Mouse (Mus musculus) intestine, postnatal 0 days (tissue): ENCODE data around the gene Gal3st3. TPM values are rescaled to one million over a fixed set of nuclear protein-coding genes. Genes with fewer than 3 reads are reported as not detected.
A peak's percentile ranks its signal among the peaks of the same experiment; 100 is the strongest.

Experiments
- ATAC-seq: fragments of 200-750 bp; cut with Nextera tagmentation; 2 replicates; pipeline ENCODE4 v1.8.0; 2017; ENCODE audit warnings: mild to moderate bottlenecking, moderate TSS enrichment, moderate library complexity
- H3K27ac ChIP-seq: fragments of 300-500 bp; sonication (generic); 2 replicates; pipeline ENCODE4 v1.5.1; 2014; ENCODE audit warnings: mild to moderate bottlenecking, low read depth, low read length, moderate library complexity
- H3K27me3 ChIP-seq: fragments of 300-500 bp; sonication (generic); replicated peaks from 2 replicates; pipeline ENCODE4 v1.6.1; 2014; ENCODE audit warnings: low read length, mixed read lengths; ENCODE audit not compliant: control insufficient read depth, insufficient read depth
- H3K36me3 ChIP-seq: fragments of 300-500 bp; sonication (generic); 2 replicates; pipeline ENCODE4 v1.6.1; 2014; ENCODE audit warnings: mild to moderate bottlenecking, moderate library complexity; ENCODE audit not compliant: control insufficient read depth, insufficient read depth
- H3K4me1 ChIP-seq: fragments of 300-500 bp; sonication (generic); replicated peaks from 2 replicates; pipeline ENCODE4 v1.6.1; 2014; ENCODE audit warnings: antibody characterized with exemption, low read length, mixed read lengths; ENCODE audit not compliant: control insufficient read depth, insufficient read depth
- H3K4me2 ChIP-seq: fragments of 300-500 bp; sonication (generic); replicated peaks from 2 replicates; pipeline ENCODE4 v1.6.1; 2014; ENCODE audit warnings: low read depth, mild to moderate bottlenecking, moderate library complexity
- H3K4me3 ChIP-seq: fragments of 300-500 bp; sonication (generic); 2 replicates; pipeline ENCODE4 v1.5.1; 2014; ENCODE audit warnings: low read depth, low read length
- H3K9ac ChIP-seq: fragments of 300-500 bp; sonication (generic); 2 replicates; pipeline ENCODE4 v1.6.1; 2014; ENCODE audit warnings: mild to moderate bottlenecking, low read depth, low read length
- H3K9me3 ChIP-seq: fragments of 300-500 bp; sonication (generic); 2 replicates; pipeline ENCODE4 v1.6.1; 2016; ENCODE audit warnings: mixed run types; ENCODE audit not compliant: control insufficient read depth
- CTCF ChIP-seq: sonication (generic); IDR thresholded peaks from 2 replicates; pipeline ENCODE4 v1.5.1; 2016; ENCODE audit warnings: low read depth, mild to moderate bottlenecking, control low read depth, antibody characterized with exemption, moderate library complexity
- WGBS: fragments of 180-500 bp; shearing (Covaris S2); extraction: QIAGEN DNeasy Blood & Tissue Kit; methylation state at CpG from one replicate; pipeline ENCODE4 v1.1.7; 2014; 5-methylcytosine and 5-hydroxymethylcytosine counted together
- polyA plus RNA-seq: library from polyadenylated mRNA; unstranded; fragments of >200 nt; fragmentation: Nextera tagmentation; extraction: Ambion mirVana; gene quantifications from 2 replicates; pipeline ENCODE4 v1.2.1, GENCODE M21; 2015

The Gal3st3 gene
- polyA plus RNA-seq, 1 experiment from 2014 or later: 0.55 TPM

DNA sequence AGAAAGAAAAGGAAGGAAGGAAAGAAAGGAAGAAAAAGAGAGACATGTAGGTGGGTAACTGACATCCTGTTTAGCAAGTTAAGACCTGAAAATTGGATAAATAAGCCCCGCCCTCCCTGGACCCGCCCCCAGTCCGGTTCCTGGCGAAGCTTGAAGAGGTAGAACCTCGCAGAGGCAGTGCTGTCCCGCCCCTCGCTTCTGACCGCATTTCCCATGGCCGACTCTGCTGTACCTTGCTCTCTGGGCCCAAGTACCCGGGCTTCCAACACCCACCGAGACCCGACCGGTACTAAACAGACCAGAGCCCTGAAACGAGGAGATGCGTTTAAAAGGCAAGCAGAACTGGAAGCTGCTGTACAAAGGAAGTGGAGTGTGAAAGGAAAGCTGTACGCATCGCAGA, 25.7 kb downstream of the Gal3st3 start:
- no peaks in the 10 kb centered on the region for H3K27me3 ChIP-seq
- no peak for TF ChIP-seq CTCF
- ATAC-seq: no peak
- 0 out of 2 replicates have a peak overlapping the region, but pooled peaks have one; percentile 17 for H3K4me2 ChIP-seq
- no peak overlapping the region for H3K4me3 ChIP-seq
- no peaks in the 10 kb centered on the region for H3K9me3 ChIP-seq
- WGBS: 45% methylated on average over 17 of the region's 17 CpGs
- H3K36me3 ChIP-seq: no peaks in the 10 kb centered on the region
- H3K27ac ChIP-seq: no peak overlapping the region
- no peaks in the 10 kb centered on the region for H3K4me1 ChIP-seq
- no peak overlapping the region for H3K9ac ChIP-seq

DNA sequence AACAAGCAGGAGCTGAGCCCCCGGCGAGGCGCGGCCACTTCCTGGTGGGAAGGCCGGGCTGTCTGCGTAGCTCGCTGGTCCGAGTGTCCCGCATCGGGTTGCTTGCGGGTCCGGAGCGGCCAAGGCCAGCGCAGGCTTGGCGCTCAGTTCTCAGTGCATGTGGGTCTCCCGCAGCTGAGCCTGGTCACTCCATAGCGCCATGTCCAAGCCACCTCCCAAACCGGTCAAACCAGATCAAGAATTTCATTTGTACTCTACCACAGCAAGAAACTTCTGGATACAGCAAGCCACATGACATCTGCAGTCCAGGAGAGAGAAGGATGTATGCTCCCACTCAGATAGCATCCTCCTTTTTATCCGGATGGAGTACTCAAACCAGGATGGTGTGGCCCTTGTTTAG, 29.8 kb downstream of the Gal3st3 start:
- TF ChIP-seq CTCF: no peak

DNA sequence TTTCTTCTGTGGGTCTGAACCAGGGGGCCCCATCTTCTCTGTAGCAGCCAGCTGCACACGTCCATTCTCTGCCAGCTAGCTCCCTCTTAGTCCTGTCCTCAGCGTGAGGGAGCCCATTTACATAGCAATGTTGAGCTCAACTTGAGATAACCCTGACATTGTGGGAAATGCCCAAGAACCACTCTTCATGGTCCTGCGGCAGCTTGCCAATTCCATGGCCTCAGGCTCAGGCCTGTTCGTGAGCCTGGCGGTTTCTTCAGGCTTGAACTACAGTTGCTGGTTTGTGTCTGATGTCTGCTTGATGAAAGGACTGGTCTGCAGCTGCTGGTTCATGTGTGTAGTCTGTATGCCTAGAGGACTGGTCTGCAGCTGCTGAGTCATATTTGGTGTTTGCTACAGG, 36.6 kb downstream of the Gal3st3 start:
- H3K4me1 ChIP-seq: no peaks in the 10 kb centered on the region
- WGBS: 83% methylated on average over 5 of the region's 5 CpGs
- no peak overlapping the region for H3K4me2 ChIP-seq
- H3K27ac ChIP-seq: no peak overlapping the region
- ATAC-seq: no peak
- H3K36me3 ChIP-seq: no peaks in the 10 kb centered on the region
- no peaks in the 10 kb centered on the region for H3K9me3 ChIP-seq
- no peak for TF ChIP-seq CTCF
- H3K27me3 ChIP-seq: no peaks in the 10 kb centered on the region
- no peak overlapping the region for H3K4me3 ChIP-seq
- no peak overlapping the region for H3K9ac ChIP-seq

More for the DNA sequence above, 29.8 kb downstream of the Gal3st3 start:
- H3K27me3 ChIP-seq: no peaks in the 10 kb centered on the region
- H3K4me2 ChIP-seq: 0 out of 2 replicates have a peak overlapping the region, but pooled peaks have one; percentile 6
- WGBS: 58% methylated on average over 19 of the region's 19 CpGs
- H3K4me1 ChIP-seq: no peaks in the 10 kb centered on the region
- H3K9ac ChIP-seq: no peak overlapping the region
- H3K27ac ChIP-seq: no peak overlapping the region
- no peak for ATAC-seq
- no peak overlapping the region for H3K4me3 ChIP-seq
- H3K9me3 ChIP-seq: no peaks in the 10 kb centered on the region
- H3K36me3 ChIP-seq: no peaks in the 10 kb centered on the region

DNA sequence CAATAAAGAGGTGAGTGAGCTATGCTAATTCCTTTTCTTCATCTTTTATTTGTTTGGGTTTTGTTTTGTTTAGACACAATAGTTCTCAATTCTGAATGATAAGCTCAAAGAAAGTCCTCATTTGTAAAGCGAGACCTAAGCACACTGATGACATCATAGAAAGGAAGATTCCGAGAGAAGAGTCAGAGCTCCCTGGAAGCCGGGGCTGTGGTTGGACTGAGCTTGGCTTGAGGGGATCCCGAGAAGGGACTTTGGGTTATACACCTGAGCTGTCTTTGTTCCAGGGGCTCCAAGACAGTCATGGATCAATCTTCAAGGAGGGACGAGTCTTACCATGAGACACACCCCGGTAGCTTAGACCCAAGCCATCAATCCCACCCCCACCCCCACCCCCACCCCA, 37.3 kb downstream of the Gal3st3 start, which contains the start of gene Catsper1:
TSS of gene Catsper1 (plus strand) at position 301 of the 400 bp plus-strand sequence.
- no peak within 1 kb of the TSS for H3K9ac ChIP-seq
- WGBS: 93% methylated on average over 6 of the region's 6 CpGs
- TF ChIP-seq CTCF: no peak
- H3K4me1 ChIP-seq: no peaks in the 10 kb centered on the region
- H3K9me3 ChIP-seq: no peaks in the 10 kb centered on the region
- no peak for ATAC-seq
- no peaks in the 10 kb centered on the region for H3K27me3 ChIP-seq
- H3K27ac ChIP-seq: no peak within 1 kb of the TSS
- no peak within 1 kb of the TSS for H3K4me2 ChIP-seq
- no peak within 1 kb of the TSS for H3K4me3 ChIP-seq
- H3K36me3 ChIP-seq: no peaks in the 10 kb centered on the region

DNA sequence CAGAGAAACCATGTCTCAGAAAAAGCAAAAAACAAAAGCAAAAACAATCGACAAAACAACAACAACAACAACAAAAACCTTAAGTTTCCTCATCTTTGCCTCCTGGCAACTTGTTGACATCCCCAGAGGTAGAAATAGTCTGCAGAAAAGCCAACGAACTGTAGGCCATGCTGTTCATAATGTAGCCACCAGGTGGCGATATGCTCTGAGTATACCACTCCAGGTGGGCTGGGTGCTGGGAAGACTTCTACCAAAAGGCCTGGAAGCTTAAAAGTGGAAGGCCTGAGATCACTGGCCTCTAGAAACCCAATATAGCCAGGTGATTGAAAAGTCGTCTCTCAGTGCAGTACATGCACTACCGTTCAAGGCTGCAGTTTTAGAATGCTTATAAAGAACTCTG, 39.8 kb downstream of the Gal3st3 start:
- ATAC-seq: no peak
- TF ChIP-seq CTCF: peak; percentile 92
- WGBS: 18% methylated on average over 5 of the region's 5 CpGs

DNA sequence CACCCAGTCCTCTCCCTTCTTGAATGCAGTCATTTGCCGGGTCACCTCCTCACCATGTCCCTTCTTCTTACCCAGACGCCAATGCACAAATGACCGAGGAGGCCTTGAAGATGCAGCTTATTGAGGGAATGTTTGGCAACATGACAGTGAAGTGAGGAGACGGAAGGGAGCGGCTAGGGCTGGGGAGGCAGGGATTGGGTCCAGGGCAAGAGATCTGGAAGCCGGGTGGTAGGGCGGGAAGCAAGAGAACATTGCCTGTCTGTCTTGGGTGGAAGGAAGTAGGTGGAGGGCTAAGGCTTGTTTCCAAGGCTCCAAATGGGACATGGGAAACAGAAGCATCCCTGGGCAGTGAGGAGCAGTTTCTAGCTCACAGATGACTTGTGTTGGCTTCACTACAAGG, 43.2 kb downstream of the Gal3st3 start:
- H3K4me1 ChIP-seq: no peaks in the 10 kb centered on the region
- WGBS: 89% methylated on average over 7 of the region's 7 CpGs

More for the DNA sequence above, 39.8 kb downstream of the Gal3st3 start:
- no peaks in the 10 kb centered on the region for H3K36me3 ChIP-seq
- no peak overlapping the region for H3K4me2 ChIP-seq
- H3K4me1 ChIP-seq: no peaks in the 10 kb centered on the region
- no peaks in the 10 kb centered on the region for H3K9me3 ChIP-seq
- no peak overlapping the region for H3K27ac ChIP-seq
- no peak overlapping the region for H3K9ac ChIP-seq
- H3K4me3 ChIP-seq: no peak overlapping the region
- H3K27me3 ChIP-seq: no peaks in the 10 kb centered on the region

More for the DNA sequence above, 43.2 kb downstream of the Gal3st3 start:
- no peak overlapping the region for H3K27ac ChIP-seq
- H3K4me2 ChIP-seq: no peak overlapping the region
- no peak for ATAC-seq
- H3K36me3 ChIP-seq: no peaks in the 10 kb centered on the region
- no peaks in the 10 kb centered on the region for H3K27me3 ChIP-seq
- H3K4me3 ChIP-seq: no peak overlapping the region
- H3K9ac ChIP-seq: no peak overlapping the region
- TF ChIP-seq CTCF: no peak
- no peaks in the 10 kb centered on the region for H3K9me3 ChIP-seq
